Mouse (Mus musculus): ENCODE data around the gene Brd4.

Brd4 gene

DNA sequence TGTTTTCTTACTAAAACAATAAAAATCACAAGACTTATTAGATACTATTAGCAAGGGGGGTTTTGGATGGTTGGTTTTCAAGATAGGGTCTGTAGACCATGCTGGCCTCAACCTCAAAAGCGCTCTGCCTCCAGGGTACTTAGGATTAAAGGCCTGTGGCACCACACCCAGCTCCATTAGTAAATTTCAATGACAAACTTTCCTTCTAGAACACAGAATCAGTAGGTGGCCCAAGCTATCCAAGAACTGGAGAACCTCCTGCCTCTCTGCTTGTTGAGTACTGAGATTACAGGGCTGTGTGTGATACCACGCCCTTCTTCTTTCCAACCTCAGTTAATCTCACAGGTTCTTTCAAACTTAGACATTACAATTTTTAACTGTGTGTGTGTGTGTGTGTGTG lies 3.4 kb downstream of the Brd4 start:
- in situ Hi-C loops (cut with MboI, MseI): no loop called here

DNA sequence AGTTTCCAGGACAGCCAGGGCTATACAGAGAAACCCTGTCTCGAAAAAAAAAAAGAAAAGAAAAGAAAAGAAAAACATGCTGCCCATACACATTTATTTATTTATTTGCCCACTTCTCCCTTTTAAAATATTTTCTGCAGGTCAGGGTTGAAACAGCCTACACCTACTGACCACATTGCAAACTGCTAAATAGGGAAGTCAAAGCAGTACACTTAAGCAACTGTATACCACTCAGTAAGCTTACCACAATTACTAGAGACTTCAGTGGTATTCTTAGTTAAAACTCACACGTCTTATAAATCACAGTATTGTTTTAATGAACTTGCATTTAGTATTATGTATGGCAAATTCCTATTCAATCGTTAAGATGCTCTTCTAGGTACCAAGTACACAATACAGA lies 3.9 kb downstream of the Brd4 start:
- in situ Hi-C loops (cut with MboI, MseI): no loop called here

GRCm38 (mm10) chr17:32277201-32277600 lies 7.3 kb downstream of the Brd4 start:
- in situ Hi-C loops (cut with MboI, MseI): no loop called here

DNA sequence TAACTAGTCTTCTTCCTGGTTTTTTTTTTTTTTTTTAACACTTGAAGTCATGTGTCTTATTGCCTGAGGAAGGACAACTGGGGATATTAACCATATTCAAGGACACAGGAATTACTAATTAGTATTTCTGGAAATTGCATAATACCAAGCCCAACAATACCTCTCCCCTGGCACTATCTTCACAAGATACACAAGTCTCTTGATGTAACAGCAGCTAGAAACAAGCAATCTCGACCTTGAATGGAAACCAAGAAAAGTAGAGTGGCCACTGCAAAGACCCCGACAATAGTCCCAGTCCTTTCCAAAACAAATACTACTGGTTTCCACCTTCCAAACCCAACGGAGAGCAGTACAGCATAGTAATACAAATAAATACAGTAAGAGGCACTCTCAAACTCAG lies 9.0 kb downstream of the Brd4 start:
- in situ Hi-C loops (cut with MboI, MseI): no loop called here

- in situ Hi-C loops (cut with MboI, MseI): no loop called here
Measured at GRCm38 (mm10) chr17:32269151-32269550, 15.4 kb downstream of the Brd4 start.

GRCm38 (mm10) chr17:32268540-32268960 lies 16.0 kb downstream of the Brd4 start:
- in situ Hi-C loops (cut with MboI, MseI): no loop called here

GRCm38 (mm10) chr17:32268096-32268495 lies 16.4 kb downstream of the Brd4 start:
- in situ Hi-C loops (cut with MboI, MseI): no loop called here

DNA sequence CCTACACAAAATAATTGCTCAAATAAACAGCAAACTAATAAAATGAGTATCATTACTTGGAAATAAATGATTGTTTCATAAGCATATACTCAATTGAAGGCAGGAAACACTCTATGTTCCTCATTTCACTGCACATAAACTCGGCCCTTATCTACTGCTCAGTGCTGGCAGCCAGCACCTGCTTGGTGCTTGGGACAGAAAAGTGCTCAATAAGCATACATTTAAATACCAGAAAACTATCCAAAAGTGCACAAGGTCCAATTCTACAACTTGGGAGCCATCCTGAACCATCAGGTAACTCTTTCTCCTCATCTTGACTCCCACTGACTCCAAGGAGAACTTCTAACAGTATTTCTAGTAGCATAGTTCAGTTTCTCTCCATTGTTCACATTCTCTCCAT lies 16.9 kb downstream of the Brd4 start:
- in situ Hi-C loops (cut with MboI, MseI): no loop called here

DNA sequence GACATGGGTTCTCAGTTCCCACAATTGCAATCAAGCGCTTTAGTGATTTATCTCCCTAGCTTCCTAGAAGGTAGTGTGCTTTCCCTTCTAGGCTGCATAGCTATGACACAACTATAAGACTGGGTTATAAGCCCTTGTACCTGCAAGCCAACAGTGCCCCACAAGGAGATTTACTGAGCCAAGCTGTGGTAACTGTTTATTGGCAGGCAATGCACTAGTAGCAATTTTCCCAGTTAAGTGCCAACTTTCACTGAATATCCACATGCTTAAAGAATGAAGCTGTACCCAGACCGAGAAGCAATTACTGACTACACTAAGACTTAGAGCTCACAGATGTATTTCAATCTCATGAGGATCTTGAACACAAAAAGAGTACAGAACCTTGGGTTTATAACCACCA lies 20.9 kb downstream of the Brd4 start:
- in situ Hi-C loops (cut with MboI, MseI): loop anchor here in 1 of 2 experiments (5.0 kb wide), 1 partner anchor 41 kb away; no protein-coding TSS in a partner anchor

GRCm38 (mm10) chr17:32262831-32263559 lies 21.5 kb downstream of the Brd4 start:
- in situ Hi-C loops (cut with MboI, MseI): loop anchor here in 1 of 2 experiments (5.0 kb wide), 1 partner anchor 41 kb away; no protein-coding TSS in a partner anchor

- in situ Hi-C loops (cut with MboI, MseI): no loop called here
Measured at GRCm38 (mm10) chr17:32258869-32259268, 25.7 kb downstream of the Brd4 start.

GRCm38 (mm10) chr17:32257944-32258343 lies 26.6 kb downstream of the Brd4 start:
- in situ Hi-C loops (cut with MboI, MseI): no loop called here

- in situ Hi-C loops (cut with MboI, MseI): no loop called here
Measured at GRCm38 (mm10) chr17:32257452-32257851, 27.1 kb downstream of the Brd4 start.

- in situ Hi-C loops (cut with MboI, MseI): no loop called here
Measured at GRCm38 (mm10) chr17:32256896-32257295, 27.6 kb downstream of the Brd4 start.

DNA sequence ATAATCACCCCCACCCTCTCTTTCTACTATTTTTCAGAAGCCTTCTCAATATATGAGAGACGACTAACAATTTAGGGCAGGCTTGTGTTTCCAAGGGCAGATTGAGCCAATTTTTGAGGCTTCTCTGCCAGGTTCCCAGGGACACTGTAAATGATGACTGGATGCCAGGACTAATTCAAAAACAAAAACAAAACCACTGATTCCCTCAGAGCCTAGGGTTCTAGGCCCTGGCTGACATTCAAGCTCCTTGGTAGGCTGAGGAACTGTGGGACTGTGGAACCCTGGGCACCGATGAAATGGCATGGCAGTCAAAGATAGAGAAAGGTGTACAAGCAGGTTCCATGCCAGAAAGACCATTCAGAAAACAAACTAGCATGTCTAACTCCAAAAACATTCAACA lies 31.3 kb downstream of the Brd4 start:
- in situ Hi-C loops (cut with MboI, MseI): no loop called here

GRCm38 (mm10) chr17:32251827-32252470 lies 32.6 kb downstream of the Brd4 start:
- in situ Hi-C loops (cut with MboI, MseI): no loop called here

- in situ Hi-C loops (cut with MboI, MseI): no loop called here
Measured at GRCm38 (mm10) chr17:32250066-32250465, 34.5 kb downstream of the Brd4 start.

GRCm38 (mm10) chr17:32248192-32248591 lies 36.3 kb downstream of the Brd4 start:
- in situ Hi-C loops (cut with MboI, MseI): no loop called here

DNA sequence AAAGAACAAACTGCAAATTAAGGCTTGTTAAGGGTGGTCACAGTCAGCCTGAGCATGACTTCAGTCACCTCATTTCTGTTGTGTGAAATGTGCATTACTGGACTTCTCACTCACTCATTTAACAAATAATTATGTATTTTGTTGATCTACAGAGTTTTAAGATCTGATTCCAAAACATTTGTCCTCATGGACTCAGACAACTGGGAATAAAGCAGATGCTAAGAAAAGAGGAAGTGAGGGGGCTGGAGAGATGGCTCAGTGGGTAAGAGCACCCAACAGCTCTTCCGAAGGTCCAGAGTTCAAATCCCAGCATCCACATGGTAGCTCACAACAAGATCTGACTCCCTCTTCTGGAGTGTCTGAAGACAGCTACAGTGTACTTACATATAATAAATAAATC lies 36.9 kb downstream of the Brd4 start:
- in situ Hi-C loops (cut with MboI, MseI): no loop called here

GRCm38 (mm10) chr17:32246117-32246516 lies 38.4 kb downstream of the Brd4 start:
- in situ Hi-C loops (cut with MboI, MseI): no loop called here

DNA sequence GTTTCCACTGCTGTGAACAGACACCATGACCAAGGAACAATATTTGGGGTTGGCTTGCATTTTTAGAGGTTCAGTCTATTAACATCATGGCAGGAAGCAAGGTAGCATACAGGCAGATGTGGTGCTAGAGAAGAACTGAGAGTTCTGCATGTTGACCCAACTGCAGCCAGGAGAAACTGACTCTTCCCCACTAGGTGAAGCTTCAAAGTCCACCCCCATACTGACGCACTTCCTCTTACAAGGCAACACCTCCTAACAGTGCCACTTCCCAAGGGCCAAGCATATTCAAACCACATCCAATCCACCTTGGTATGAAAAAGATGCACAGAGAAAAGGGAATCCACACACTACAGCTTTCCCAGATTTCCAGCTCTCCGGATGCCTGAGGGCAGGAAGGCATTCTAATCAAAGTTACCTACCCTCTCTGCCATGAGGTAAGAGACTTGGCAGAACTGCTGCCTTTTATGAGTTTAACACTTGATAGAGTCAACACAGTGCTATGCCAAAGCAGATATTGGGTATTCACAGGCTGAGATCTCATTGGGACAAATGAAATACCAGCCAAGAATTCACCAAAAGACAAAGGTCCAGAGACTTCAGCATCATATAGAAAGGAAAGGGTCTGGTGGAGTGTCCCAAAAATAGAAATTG lies 43.5 kb downstream of the Brd4 start:
- in situ Hi-C loops (cut with MboI, MseI): no loop called here

GRCm38 (mm10) chr17:32238589-32238988 lies 45.9 kb downstream of the Brd4 start:
- in situ Hi-C loops (cut with MboI, MseI): no loop called here

Data from T-helper 17 cell (primary cell).